Mouse (Mus musculus) megakaryocyte, embryonic 14.5 days (primary cell): ENCODE results near the gene Tyrobp. TPM values are rescaled to one million over a fixed set of nuclear protein-coding genes. Genes with fewer than 3 reads are reported as not detected.

Experiments used
- H3K27me3 ChIP-seq: replicated peaks from 2 replicates; pipeline ENCODE3; 2012; ENCODE audit warnings: inconsistent platforms
- H3K36me3 ChIP-seq: replicated peaks from 2 replicates; pipeline ENCODE3; 2012; ENCODE audit warnings: low read length, inconsistent platforms, mixed read lengths
- H3K4me1 ChIP-seq: 2 replicates; pipeline ENCODE4 v1.6.1; 2012; ENCODE audit warnings: inconsistent platforms
- H3K4me3 ChIP-seq: replicated peaks from 2 replicates; pipeline ENCODE3; 2012; ENCODE audit warnings: moderate library complexity, mild to moderate bottlenecking, inconsistent platforms
- H3K9me3 ChIP-seq: 2 replicates; pipeline ENCODE4 v1.6.1; 2012; ENCODE audit warnings: inconsistent platforms
- FLI1 ChIP-seq: IDR thresholded peaks from 2 replicates; pipeline ENCODE4 v1.6.1; 2012; ENCODE audit warnings: low read length, inconsistent platforms, mixed read lengths
- GATA1 ChIP-seq: IDR thresholded peaks from 3 replicates; pipeline ENCODE4 v1.6.1; 2012; ENCODE audit warnings: mixed read lengths, low read length, inconsistent platforms, borderline replicate concordance
- polyA plus RNA-seq: library from polyadenylated mRNA; stranded (reverse); fragments of >175 nt; gene quantifications from 2 replicates; pipeline ENCODE4 v1.2.3, GENCODE M21; 2012; ENCODE audit warnings: low replicate concordance; ENCODE audit not compliant: insufficient read depth

Gene Tyrobp
- polyA plus RNA-seq, 1 experiment = 273 TPM

DNA sequence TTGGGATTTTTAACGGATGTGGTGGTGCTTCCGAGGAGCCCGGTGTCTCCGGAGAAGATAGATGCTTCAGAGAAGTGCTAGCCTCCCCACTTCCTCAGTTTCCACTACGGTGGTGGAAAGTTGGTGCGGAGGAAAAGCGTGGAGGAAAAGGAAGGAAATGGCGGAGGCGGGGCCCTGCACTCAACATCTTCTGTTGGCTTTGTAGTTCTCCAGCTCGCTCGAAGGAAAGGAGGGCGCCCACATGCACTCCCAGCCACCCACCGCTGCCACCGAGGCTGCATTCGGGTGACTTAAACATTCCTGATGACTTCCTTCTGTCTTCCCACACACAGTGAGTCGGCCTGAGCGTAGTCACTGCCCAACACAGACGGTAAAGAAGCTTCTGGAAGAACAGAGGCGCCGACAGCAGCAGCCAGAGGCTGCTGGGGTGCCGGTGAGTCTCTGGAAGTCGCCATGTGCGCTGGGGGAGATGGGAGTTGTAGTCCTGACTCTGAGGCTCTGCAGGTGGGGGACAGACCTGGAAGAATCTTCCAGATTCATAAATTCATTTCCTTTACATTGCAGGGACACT, 9.6 kb downstream of the Tyrobp start:
- Histone ChIP-seq H3K27me3 (no peaks in the 10 kb centered on the region), H3K4me1 (peaks cover 70% of the 10 kb centered on the region), H3K36me3 (peaks cover 50% of the 10 kb centered on the region), H3K4me3 (peak overlapping the region; percentile 94), H3K9me3 (no peaks in the 10 kb centered on the region)
- no peak for TF ChIP-seq GATA1
- TF ChIP-seq FLI1 = no peak

DNA sequence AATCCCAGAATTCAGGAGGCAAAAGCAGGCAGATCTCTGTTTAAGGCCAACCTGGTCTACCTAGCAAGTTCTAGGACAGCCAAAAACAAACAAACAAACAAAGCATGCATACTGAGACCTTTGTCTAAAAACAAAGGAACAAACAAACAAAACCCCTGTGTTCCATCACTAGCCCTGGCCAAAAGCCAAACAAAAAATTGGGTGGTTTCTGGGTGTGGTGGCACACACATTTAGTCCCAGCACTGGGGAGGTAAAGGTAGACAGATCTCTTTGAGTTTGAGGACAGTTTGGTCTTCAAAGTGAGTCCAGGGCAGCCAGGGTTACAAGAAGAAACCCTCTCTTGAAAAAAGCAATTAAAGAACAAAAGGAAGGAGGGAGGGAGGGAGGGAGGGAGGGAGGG, 15.8 kb downstream of the Tyrobp start:
- H3K27me3 ChIP-seq = peaks cover 6% of the 10 kb centered on the region
- H3K4me3 ChIP-seq = no peak overlapping the region
- no peak for TF ChIP-seq GATA1
- TF ChIP-seq FLI1 = no peak
- H3K9me3 ChIP-seq = no peaks in the 10 kb centered on the region
- peaks cover 56% of the 10 kb centered on the region for H3K4me1 ChIP-seq
- peaks cover 48% of the 10 kb centered on the region for H3K36me3 ChIP-seq

- Histone ChIP-seq H3K4me3 (no peak overlapping the region), H3K36me3 (peaks cover 40% of the 10 kb centered on the region), H3K27me3 (peaks cover 11% of the 10 kb centered on the region), H3K9me3 (no peaks in the 10 kb centered on the region), H3K4me1 (peaks cover 56% of the 10 kb centered on the region)
- TF ChIP-seq FLI1 = no peak
- TF ChIP-seq GATA1 = no peak
Measured at GRCm38 (mm10) chr7:30430191-30430590, 16.6 kb downstream of the Tyrobp start.

- Histone ChIP-seq H3K4me1 (peaks cover 53% of the 10 kb centered on the region), H3K4me3 (no peak overlapping the region), H3K9me3 (no peaks in the 10 kb centered on the region), H3K27me3 (peaks cover 27% of the 10 kb centered on the region), H3K36me3 (peaks cover 25% of the 10 kb centered on the region)
- no peak for TF ChIP-seq FLI1
- TF ChIP-seq GATA1 = no peak
Measured at GRCm38 (mm10) chr7:30431793-30432192, 18.2 kb downstream of the Tyrobp start.

- Histone ChIP-seq H3K4me3 (no peak overlapping the region), H3K36me3 (peaks cover under 1% of the 10 kb centered on the region), H3K4me1 (peaks cover 45% of the 10 kb centered on the region), H3K27me3 (peaks cover 43% of the 10 kb centered on the region), H3K9me3 (no peaks in the 10 kb centered on the region)
- TF ChIP-seq FLI1 (no peak), GATA1 (no peak)
Measured at GRCm38 (mm10) chr7:30434238-30434637, 20.7 kb downstream of the Tyrobp start.

- Histone ChIP-seq H3K4me3 (no peak overlapping the region), H3K4me1 (peaks cover 42% of the 10 kb centered on the region), H3K27me3 (peaks cover 45% of the 10 kb centered on the region), H3K36me3 (no peaks in the 10 kb centered on the region), H3K9me3 (no peaks in the 10 kb centered on the region)
- TF ChIP-seq GATA1 (no peak), FLI1 (no peak)
Measured at GRCm38 (mm10) chr7:30434701-30435100, 21.1 kb downstream of the Tyrobp start.

- Histone ChIP-seq H3K9me3 (no peaks in the 10 kb centered on the region), H3K4me1 (peaks cover 37% of the 10 kb centered on the region), H3K4me3 (no peak overlapping the region), H3K27me3 (peaks cover 50% of the 10 kb centered on the region), H3K36me3 (no peaks in the 10 kb centered on the region)
- TF ChIP-seq FLI1 = no peak
- TF ChIP-seq GATA1 = no peak
Measured at GRCm38 (mm10) chr7:30435156-30435555, 21.6 kb downstream of the Tyrobp start.

DNA sequence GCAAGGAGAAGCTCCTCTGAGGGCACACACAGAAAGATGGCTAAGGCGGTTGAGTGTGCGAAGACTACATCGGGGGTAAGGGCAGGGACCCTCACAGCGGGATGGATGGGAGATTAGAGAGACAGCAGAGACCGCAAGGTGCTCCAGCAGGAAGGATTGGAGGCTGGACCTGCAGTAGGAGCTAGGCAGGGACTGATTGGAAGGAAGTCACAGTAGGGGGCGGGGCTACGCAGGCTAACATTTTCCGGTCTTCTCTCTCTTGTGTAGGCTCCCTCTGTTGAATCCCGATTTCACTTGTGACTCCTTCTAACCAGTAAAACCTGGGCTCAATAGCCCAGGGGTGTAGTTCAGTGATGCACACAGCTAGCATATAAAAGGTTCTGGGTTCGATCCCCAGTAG, 23.3 kb downstream of the Tyrobp start:
- peaks cover 20% of the 10 kb centered on the region for H3K4me1 ChIP-seq
- TF ChIP-seq GATA1 = no peak
- no peak for TF ChIP-seq FLI1
- peak overlapping the region; percentile 3 for H3K4me3 ChIP-seq
- H3K9me3 ChIP-seq = no peaks in the 10 kb centered on the region
- H3K36me3 ChIP-seq = no peaks in the 10 kb centered on the region
- peaks cover 63% of the 10 kb centered on the region for H3K27me3 ChIP-seq

- peaks cover 17% of the 10 kb centered on the region for H3K4me1 ChIP-seq
- H3K27me3 ChIP-seq = peaks cover 84% of the 10 kb centered on the region
- TF ChIP-seq GATA1 = no peak
- TF ChIP-seq FLI1 = no peak
- H3K4me3 ChIP-seq = no peak overlapping the region
- no peaks in the 10 kb centered on the region for H3K36me3 ChIP-seq
- no peaks in the 10 kb centered on the region for H3K9me3 ChIP-seq
Measured at GRCm38 (mm10) chr7:30439734-30440133, 26.2 kb downstream of the Tyrobp start.

DNA sequence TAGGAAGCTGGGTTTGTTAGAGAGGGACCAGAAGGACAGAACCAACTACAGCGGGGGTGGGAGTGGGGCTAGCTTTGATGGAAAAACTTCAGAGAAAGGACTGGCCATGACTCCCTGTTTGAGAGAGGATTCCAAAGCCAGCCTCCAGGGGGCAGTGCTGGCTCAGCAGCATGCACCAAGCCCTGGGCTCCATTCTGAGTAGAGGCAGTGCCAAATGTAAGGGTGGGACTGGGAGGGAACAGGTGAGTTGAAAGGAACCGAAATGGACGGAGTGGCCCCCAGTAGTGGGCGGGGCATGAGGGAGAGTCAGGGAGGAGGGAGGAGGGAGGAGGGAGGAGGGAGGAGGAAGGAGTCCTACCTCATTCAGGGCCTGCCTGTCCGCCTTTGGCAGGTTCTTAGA, 27.1 kb downstream of the Tyrobp start:
- H3K27me3 ChIP-seq = peaks cover 85% of the 10 kb centered on the region
- no peak overlapping the region for H3K4me3 ChIP-seq
- no peak for TF ChIP-seq GATA1
- TF ChIP-seq FLI1 = no peak
- peaks cover 23% of the 10 kb centered on the region for H3K4me1 ChIP-seq
- H3K9me3 ChIP-seq = no peaks in the 10 kb centered on the region
- H3K36me3 ChIP-seq = no peaks in the 10 kb centered on the region
